Mouse (Mus musculus) cortical plate, adult 2 months (tissue): ENCODE measurements around the gene Klrb1b.

Experiments used
- CTCF ChIP-seq: fragments of 200-500 bp; IDR thresholded peaks from 2 replicates; pipeline ENCODE4 v1.5.1; 2011; ENCODE audit warnings: mild to moderate bottlenecking, control low read depth, low read length; ENCODE audit not compliant: insufficient read depth; ENCODE audit errors: extremely low read depth
- POLR2A ChIP-seq: fragments of 200-500 bp; IDR thresholded peaks from 2 replicates; pipeline ENCODE4 v1.6.1; 2011; ENCODE audit warnings: mild to moderate bottlenecking, low read length, control low read depth; ENCODE audit not compliant: insufficient read depth; ENCODE audit errors: extremely low read depth

DNA sequence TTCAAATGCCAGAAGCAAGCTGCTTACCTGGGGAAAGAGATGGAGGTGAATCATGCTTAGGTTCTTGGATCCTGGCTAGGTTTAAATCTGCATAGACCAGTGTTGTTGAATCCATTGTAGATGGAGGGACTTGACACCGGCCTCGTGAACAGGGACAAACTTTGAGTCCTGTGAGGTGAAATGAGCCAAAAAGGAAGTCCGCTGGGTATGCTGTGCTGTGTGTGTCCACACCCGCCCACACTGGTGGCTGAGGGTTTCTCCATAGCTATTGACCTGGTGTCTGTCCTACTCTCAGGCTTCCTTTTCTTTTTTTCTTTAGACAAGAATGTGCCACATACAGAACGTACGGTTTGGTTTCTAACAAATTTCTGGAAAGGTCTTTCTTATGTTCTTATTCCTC is at the start of gene Klrb1b, which contains the start of gene Gm44511:
- TF ChIP-seq POLR2A (no peak), CTCF (no peak)
